Mouse (Mus musculus) telencephalon, adult 2 months (tissue): ENCODE measurements around the gene Polr1e.
"Not testable (repeated sequence)": the region's sequence is repeated elsewhere in the genome, so short reads cannot be mapped to it uniquely, and the experiment has no call there.

Experiments
- DNase-seq: peaks from one replicate; pipeline ENCODE4 v3.0.0-alpha.2; 2011; ENCODE audit warnings: low read depth, low spot score

Gene Polr1e

DNA sequence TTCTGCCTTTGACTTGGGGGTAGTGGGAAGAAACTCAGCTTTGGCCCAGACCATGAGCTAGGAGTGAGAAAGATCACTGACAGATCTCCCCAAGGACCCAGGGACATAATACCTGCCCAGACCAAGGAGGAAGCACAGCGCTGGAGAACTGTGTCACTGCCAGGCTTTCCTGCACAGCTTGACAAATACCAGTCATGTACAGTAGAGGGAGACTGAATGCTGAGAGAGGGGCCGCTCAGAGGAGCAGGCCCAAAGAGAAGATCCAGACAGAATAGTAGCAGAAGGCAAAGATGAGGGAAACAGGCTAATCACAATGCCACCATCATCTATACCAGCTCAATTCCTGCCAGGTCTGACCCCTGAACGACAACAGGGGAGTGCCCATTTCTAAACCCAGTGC, 36.5 kb downstream of the Polr1e start:
- no peak for DNase-seq

GRCm38 (mm10) chr4:45055451-45055850, 37.1 kb downstream of the Polr1e start:
- DNase-seq = no peak

- not testable (repeated sequence) for DNase-seq
Observed at GRCm38 (mm10) chr4:45063836-45064235, 45.5 kb downstream of the Polr1e start.

GRCm38 (mm10) chr4:45064577-45064976, 46.2 kb downstream of the Polr1e start:
- no peak for DNase-seq

DNA sequence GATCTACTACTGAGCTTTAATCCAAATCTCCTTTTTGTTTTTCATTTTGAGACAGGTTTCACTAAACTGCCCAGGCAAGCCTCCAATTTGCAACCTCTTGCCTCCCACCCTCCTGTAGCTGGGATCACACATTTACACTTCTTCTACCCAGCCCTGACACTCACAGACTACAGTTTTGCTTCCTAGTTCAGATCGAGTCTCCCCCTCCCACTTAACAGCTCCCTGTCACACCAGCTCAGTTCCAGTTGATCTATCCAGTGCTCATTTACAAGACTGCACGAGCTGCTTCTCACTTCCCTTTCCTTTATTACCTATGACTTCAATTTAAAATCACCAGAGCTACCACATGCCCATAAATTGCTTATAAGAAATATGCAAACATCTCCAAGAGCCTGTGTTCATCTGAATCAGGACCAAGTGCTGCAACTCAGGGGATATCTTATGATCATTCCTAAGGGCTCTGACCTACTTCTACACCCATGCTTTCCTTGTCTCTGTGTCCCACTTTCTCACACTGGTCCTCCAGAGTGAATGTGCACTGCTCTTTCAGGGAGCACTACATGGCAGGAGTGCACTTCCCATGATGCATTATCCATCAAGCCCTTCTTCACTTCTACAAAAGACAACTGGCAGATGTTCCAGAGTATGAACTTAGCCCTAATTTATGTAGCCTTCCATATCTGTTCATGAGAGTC, 47.8 kb downstream of the Polr1e start:
- no peak for DNase-seq

DNA sequence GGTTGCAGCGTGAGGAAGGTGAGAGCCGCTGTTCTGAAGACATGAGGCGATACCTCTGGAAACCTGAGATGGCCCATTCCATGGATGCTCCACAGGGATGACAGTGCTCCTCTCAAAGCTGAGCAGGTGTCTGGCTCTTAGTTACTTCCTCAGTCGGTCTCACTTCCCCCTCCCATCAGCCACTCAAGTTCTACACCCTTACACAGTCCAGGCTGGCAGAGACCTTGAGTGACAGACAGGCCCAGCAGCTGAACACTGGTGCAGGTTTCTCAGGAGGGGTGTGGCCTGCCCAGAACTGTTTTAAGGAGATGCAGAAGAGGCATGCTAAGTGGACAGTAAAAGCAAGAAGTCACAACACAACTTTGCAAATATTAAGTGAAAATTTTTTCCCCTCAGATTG, 49.4 kb downstream of the Polr1e start:
- DNase-seq = no peak

GRCm38 (mm10) chr4:45072261-45072973, 54.0 kb downstream of the Polr1e start:
- DNase-seq = no peak

GRCm38 (mm10) chr4:45073544-45073943, 55.2 kb downstream of the Polr1e start:
- DNase-seq = no peak

- not testable (repeated sequence) for DNase-seq
Observed at GRCm38 (mm10) chr4:45081041-45081440, 62.7 kb downstream of the Polr1e start.

DNA sequence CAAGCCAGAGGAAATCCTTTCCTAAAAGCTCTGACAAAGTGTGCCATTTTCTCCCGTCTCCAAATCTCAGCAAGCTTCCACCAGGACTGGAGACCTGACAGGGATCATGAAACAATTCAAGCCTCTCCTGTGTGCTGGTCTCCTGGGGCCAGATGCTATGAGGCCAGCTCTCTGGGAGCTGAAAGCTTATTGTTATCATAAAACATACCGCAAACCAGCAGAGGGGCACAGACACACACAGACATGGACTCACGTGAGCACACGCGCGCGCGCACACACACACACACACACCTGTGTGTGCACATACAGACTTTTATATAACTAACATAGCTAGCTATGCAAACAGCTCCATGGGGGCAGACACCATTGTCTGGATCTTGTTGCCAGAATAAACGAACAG, 64.6 kb downstream of the Polr1e start:
- no peak for DNase-seq

GRCm38 (mm10) chr4:45083487-45083886, 65.1 kb downstream of the Polr1e start:
- no peak for DNase-seq

- peak; percentile 77 for DNase-seq
Observed at GRCm38 (mm10) chr4:45084021-45084894, 65.9 kb downstream of the Polr1e start, which contains the start of gene Fbxo10. Gene Fbxo10, minus strand, starts transcription at chr4:45084604.

DNA sequence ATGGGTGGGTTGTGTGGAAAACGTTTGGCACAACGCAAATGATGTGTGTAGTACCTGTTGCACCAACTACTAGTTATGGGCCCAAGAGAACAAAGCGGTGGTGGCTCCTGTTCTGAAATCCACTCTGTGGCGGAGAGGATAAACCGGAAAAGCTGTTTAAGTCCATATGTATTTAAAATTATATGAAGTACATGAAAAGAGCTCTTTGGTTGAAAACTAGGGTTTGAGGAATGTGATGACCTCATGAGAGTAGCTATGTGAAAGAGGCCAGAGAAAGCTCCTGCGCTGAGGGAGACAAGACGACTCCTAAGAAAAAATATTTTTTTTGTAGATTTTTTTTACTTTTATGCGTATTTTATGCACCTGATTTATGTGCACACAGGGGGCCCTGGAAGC, 66.5 kb downstream of the Polr1e start:
- no peak for DNase-seq
